Mouse (Mus musculus) liver, adult 2 months (tissue): Measurements from ENCODE around the gene Radil. TPM values are rescaled to one million over a fixed set of nuclear protein-coding genes. Genes with fewer than 3 reads are reported as not detected.

Source experiments
- DNase-seq: peaks from one replicate; pipeline ENCODE4 v3.0.0-alpha.2; 2011; ENCODE audit warnings: low read depth, low spot score; ENCODE audit errors: extremely low read depth
- H3K27ac ChIP-seq: fragments of 200-500 bp; replicated peaks from 2 replicates; pipeline ENCODE4 v1.5.1; 2012; ENCODE audit warnings: low read depth, mild to moderate bottlenecking, control low read depth, inconsistent platforms, low read length; ENCODE audit not compliant: insufficient read depth
- H3K27me3 ChIP-seq: fragments of 200-500 bp; 2 replicates; pipeline ENCODE4 v1.6.1; 2012; ENCODE audit warnings: mild to moderate bottlenecking, moderate library complexity, low read length, inconsistent platforms; ENCODE audit not compliant: control insufficient read depth, insufficient read depth
- H3K36me3 ChIP-seq: fragments of 200-500 bp; 2 replicates; pipeline ENCODE4 v1.6.1; 2012; ENCODE audit warnings: low read length, inconsistent platforms; ENCODE audit not compliant: control insufficient read depth, insufficient read depth
- H3K4me1 ChIP-seq: fragments of 200-500 bp; 2 replicates; pipeline ENCODE4 v1.6.1; 2011; ENCODE audit warnings: low read length; ENCODE audit not compliant: control insufficient read depth, insufficient read depth
- H3K4me3 ChIP-seq: fragments of 200-500 bp; 2 replicates; pipeline ENCODE4 v1.5.1; 2011; ENCODE audit warnings: low read depth, mild to moderate bottlenecking, control low read depth, low read length, moderate library complexity; ENCODE audit not compliant: insufficient read depth
- H3K79me2 ChIP-seq: fragments of 200-500 bp; 2 replicates; pipeline ENCODE4 v1.6.1; 2012; ENCODE audit warnings: inconsistent platforms, mild to moderate bottlenecking, low read length, moderate library complexity; ENCODE audit not compliant: control insufficient read depth, insufficient read depth
- H3K9ac ChIP-seq: fragments of 200-500 bp; 2 replicates; pipeline ENCODE4 v1.6.1; 2012; ENCODE audit warnings: low read depth, mild to moderate bottlenecking, control low read depth, inconsistent platforms, low read length
- CTCF ChIP-seq: fragments of 200-500 bp; IDR thresholded peaks from 2 replicates; pipeline ENCODE4 v1.5.1; 2011; ENCODE audit warnings: low read depth, low read length, control low read depth
- POLR2A ChIP-seq: fragments of 200-500 bp; IDR thresholded peaks from 2 replicates; pipeline ENCODE4 v1.6.1; 2011; ENCODE audit warnings: low read length, control low read depth; ENCODE audit not compliant: insufficient read depth; ENCODE audit errors: extremely low read depth
- WGBS: fragments of 180-500 bp; shearing (Covaris S2); methylation state at CpG from one replicate; pipeline ENCODE4 v1.1.7; 2018; 5-methylcytosine and 5-hydroxymethylcytosine counted together
- polyA plus RNA-seq: library from polyadenylated mRNA; depleted of rRNA; stranded (reverse); fragments of >200 nt; gene quantifications from 2 replicates; pipeline ENCODE4 v1.2.3, GENCODE M21; 2012
- total RNA-seq: library from RNA; depleted of rRNA; stranded (reverse); fragments of >200 nt; gene quantifications from 2 replicates; pipeline ENCODE4 v1.2.3, GENCODE M21; 2014

Radil gene
- total and polyA plus RNA-seq, 2 experiments = not detected

GRCm38 (mm10) chr5:142498964-142499363 is 51.9 kb downstream of the Radil start:
- Histone ChIP-seq H3K27ac (no peak overlapping the region), H3K9ac (no peak overlapping the region), H3K36me3 (no peaks in the 10 kb centered on the region), H3K79me2 (no peaks in the 10 kb centered on the region), H3K4me3 (no peak overlapping the region), H3K27me3 (no peaks in the 10 kb centered on the region), H3K4me1 (no peaks in the 10 kb centered on the region)
- 55% methylated on average over 3 of the region's 3 CpGs for WGBS
- DNase-seq = no peak
- TF ChIP-seq CTCF (peak; percentile 57), POLR2A (no peak)

- no peak for DNase-seq
- no peak overlapping the region for H3K27ac ChIP-seq
- H3K36me3 ChIP-seq = no peaks in the 10 kb centered on the region
- no peaks in the 10 kb centered on the region for H3K4me1 ChIP-seq
- H3K27me3 ChIP-seq = no peaks in the 10 kb centered on the region
- TF ChIP-seq CTCF (no peak), POLR2A (no peak)
- 63% methylated on average over 14 of the region's 14 CpGs for WGBS
- H3K9ac ChIP-seq = no peak overlapping the region
- no peak overlapping the region for H3K4me3 ChIP-seq
- H3K79me2 ChIP-seq = no peaks in the 10 kb centered on the region
Observed at GRCm38 (mm10) chr5:142495321-142496096, 55.4 kb downstream of the Radil start.

- no peak for DNase-seq
- Histone ChIP-seq H3K79me2 (no peaks in the 10 kb centered on the region), H3K4me1 (no peaks in the 10 kb centered on the region), H3K27ac (no peak overlapping the region), H3K27me3 (no peaks in the 10 kb centered on the region), H3K36me3 (no peaks in the 10 kb centered on the region), H3K9ac (no peak overlapping the region), H3K4me3 (no peak overlapping the region)
- 53% methylated on average over 3 of the region's 3 CpGs for WGBS
- no peak for TF ChIP-seq CTCF
- no peak for TF ChIP-seq POLR2A
Observed at GRCm38 (mm10) chr5:142493307-142493706, 57.6 kb downstream of the Radil start.

GRCm38 (mm10) chr5:142489955-142490707 is 60.8 kb downstream of the Radil start:
- no peak overlapping the region for H3K9ac ChIP-seq
- no peaks in the 10 kb centered on the region for H3K36me3 ChIP-seq
- no peaks in the 10 kb centered on the region for H3K4me1 ChIP-seq
- H3K79me2 ChIP-seq = no peaks in the 10 kb centered on the region
- 70% methylated on average over 9 of the region's 9 CpGs for WGBS
- no peak for DNase-seq
- H3K27ac ChIP-seq = no peak overlapping the region
- H3K27me3 ChIP-seq = no peaks in the 10 kb centered on the region
- no peak overlapping the region for H3K4me3 ChIP-seq
- TF ChIP-seq CTCF (no peak), POLR2A (no peak)

- no peak for TF ChIP-seq CTCF
- TF ChIP-seq POLR2A = no peak
- no peak overlapping the region for H3K27ac ChIP-seq
- 77% methylated on average over 9 of the region's 9 CpGs for WGBS
- no peaks in the 10 kb centered on the region for H3K27me3 ChIP-seq
- H3K79me2 ChIP-seq = no peaks in the 10 kb centered on the region
- H3K4me3 ChIP-seq = no peak overlapping the region
- H3K9ac ChIP-seq = no peak overlapping the region
- H3K4me1 ChIP-seq = no peaks in the 10 kb centered on the region
- no peak for DNase-seq
- no peaks in the 10 kb centered on the region for H3K36me3 ChIP-seq
Observed at GRCm38 (mm10) chr5:142486654-142487053, 64.2 kb downstream of the Radil start.
